Mouse (Mus musculus): Measurements from ENCODE around the gene Gm5286.
"Not testable (repeated sequence)": the region's sequence is repeated elsewhere in the genome, so short reads cannot be mapped to it uniquely, and the experiment has no call there.

Gm5286 gene

DNA sequence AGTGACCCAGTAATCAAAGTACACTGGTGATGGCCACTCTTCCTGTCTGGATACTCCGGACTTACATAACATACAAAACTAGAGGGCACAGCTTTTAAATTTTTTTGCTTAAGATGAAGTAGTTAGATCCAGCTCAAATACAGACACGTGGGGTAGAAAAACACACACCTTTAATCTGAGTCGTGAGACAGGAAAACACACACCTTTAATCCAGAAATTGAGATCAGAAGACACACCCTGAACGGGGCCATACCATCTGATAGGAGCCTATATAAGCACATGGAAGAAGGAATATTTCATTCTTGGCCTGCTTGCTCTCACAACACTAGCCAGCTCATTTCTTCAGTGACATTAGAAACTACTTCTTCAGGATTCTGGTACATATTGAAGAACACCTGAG lies at the start of gene Gm5286:
Gene Gm5286, plus strand, starts transcription at position 301 of the 400 bp plus-strand sequence.
- not testable (repeated sequence) for DNase-seq (ENCODE audit: inconsistent age in 2 of 2, low spot score in 1 of 2)

- DNase-seq (ENCODE audit: inconsistent age in 2 of 2, low spot score in 1 of 2), result not testable (repeated sequence)
Measured at GRCm38 (mm10) chr3:94167351-94167750, 29.2 kb upstream of the Gm5286 start.

DNA sequence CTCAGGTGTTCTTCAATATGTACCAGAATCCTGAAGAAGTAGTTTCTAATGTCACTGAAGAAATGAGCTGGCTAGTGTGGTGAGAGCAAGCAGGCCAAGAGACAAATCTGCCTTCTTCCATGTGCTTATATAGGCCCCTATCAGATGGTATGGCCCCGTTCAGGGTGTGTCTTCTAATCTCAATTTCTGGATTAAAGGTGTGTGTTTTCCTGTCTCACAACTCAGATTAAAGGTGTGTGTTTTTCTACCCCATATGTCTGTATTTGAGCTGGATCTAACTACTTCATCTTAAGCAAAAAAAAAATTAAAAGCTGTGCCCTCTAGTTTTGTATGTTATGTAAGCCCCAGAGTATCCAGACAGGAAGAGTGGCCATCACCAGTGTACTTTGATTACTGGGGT lies 18.4 kb upstream of the Gm5286 start, which contains the start of gene Gm10696:
Gene Gm10696, minus strand, starts transcription at position 101 of the 400 bp plus-strand sequence.
- not testable (repeated sequence) for DNase-seq (ENCODE audit: inconsistent age in 2 of 2, low spot score in 1 of 2)
